Mouse (Mus musculus) small intestine, adult 2 months (tissue): ENCODE data around the gene Syne1.

Source experiments
- CTCF ChIP-seq: fragments of 200-500 bp; IDR thresholded peaks from 2 replicates; pipeline ENCODE4 v1.5.1; 2012; ENCODE audit warnings: low read depth, mild to moderate bottlenecking, control low read depth, inconsistent platforms, low read length, moderate library complexity, mixed read lengths; ENCODE audit not compliant: insufficient replicate concordance, insufficient read length; ENCODE audit errors: extremely low read depth
- POLR2A ChIP-seq: fragments of 200-500 bp; IDR thresholded peaks from 2 replicates; pipeline ENCODE4 v1.6.1; 2012; ENCODE audit warnings: low read depth, mild to moderate bottlenecking, control low read depth, inconsistent platforms, low read length, moderate library complexity

DNA sequence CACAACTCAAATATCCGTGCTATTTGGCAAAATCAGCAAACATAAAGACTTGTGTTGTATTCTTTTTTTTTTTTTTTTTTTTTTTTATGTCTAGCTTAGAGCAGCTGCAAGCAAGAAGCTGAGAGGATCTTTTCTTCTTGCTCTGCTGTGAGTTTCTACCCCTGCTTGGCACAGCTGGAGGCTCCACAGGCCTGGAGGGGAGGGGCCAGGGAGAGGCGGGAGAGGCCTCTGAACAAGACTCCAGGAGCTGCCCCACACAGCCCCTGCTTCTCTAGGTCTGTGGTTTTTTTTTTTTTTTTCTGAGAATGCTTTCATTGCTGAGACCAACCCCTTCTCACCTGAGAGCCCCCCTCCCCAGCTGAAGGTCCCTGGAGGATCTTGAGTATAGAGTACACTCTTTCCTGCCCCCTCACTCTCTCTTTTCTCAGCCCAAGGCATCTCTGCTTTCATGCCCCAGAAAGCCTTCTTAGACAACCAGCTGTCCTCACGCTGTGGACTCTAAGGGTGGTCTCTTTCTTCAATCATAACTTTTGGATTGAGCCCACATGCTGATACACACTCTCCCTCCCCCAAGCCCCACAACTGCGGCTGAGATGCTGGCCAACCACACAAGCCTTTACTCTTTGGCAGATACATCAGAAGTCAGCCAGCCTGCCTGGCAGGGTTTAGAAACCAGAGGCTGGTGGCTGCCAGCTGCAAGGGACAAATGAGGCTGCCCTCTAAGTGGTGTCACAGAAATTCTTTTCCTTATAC lies 241.1 kb downstream of the Syne1 start:
- no peak for TF ChIP-seq CTCF
- no peak for TF ChIP-seq POLR2A
